13 mouse cellular contexts compared by ENCODE assay signal in the genomic region with DNA sequence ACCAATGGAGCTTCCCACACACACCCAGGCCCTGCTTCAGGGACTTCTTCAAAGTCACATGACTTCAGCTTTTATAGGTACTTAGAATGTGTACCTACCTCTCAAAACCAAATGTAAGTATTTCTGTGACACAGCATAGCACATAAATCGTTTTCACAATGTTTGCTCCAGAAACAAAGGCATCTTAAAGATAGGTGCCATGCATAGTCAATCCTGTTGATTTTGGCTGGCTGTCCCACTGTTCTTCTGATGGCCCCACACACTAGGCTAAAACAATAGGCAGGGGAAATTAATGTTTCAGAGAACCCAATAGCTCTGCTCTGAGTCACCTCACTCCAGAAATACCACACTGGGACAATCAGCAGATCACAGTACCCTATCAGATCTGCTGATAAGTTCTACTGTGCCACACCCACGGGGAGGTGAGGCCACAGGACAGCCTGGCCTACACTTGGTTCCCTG. TPM values are rescaled to one million over a fixed set of nuclear protein-coding genes. Genes with fewer than 3 reads are reported as not detected.
DNase-seq lines count a peak whose midpoint lies in the region; ATAC-seq lines count a peak whose summit lies in the region.
"Had no signal": no experiment of that assay in that cellular context is flagged by ENCODE, and none has a peak within 500 bp of the region (broad histone marks: within the 10 kb centered on the region; RNA-seq: fewer than 3 reads in every experiment).

No protein-coding gene starts in this region.

- no peaks in the 10 kb centered on the region for H3K9me3 ChIP-seq in lung, embryonic 16.5 days (ENCODE audit: control insufficient read depth, low read length)
- H3K9me3 ChIP-seq: heart, embryonic 10.5 days; hindbrain, embryonic 10.5 days; liver, embryonic 12.5 days had no signal

- no peaks in the 10 kb centered on the region for H3K27me3 ChIP-seq in lung, embryonic 16.5 days (ENCODE audit: control insufficient read depth, insufficient read depth, low read depth, low read length)
- H3K27me3 ChIP-seq: liver, embryonic 12.5 days had no signal

- peak; percentile 37 to 72 for DNase-seq in adrenal gland, adult (ENCODE audit: inconsistent age in 2 of 2, low spot score in 1 of 2)
- no peak for DNase-seq in adrenal gland, postnatal 10 days
- DNase-seq in urinary bladder, postnatal 14 days (ENCODE audit: low spot score) = peak; percentile 45
- DNase-seq in urinary bladder, adult 2 months (ENCODE audit: low spot score) = no peak
- DNase-seq in left cerebral cortex, adult 18-20 months (ENCODE audit: low spot score in 2 of 2) = no peak
- no peak for DNase-seq in cerebellum, postnatal 4 days (ENCODE audit: low spot score in 2 of 2)
- DNase-seq in gastrocnemius, postnatal 4 days (ENCODE audit: low spot score in 2 of 2) = no peak
- DNase-seq: kidney, adult 2 months had no signal

- no peak overlapping the region for H3K4me2 ChIP-seq in lung, embryonic 16.5 days (ENCODE audit: low read depth, low read length)
- H3K4me2 ChIP-seq: liver, embryonic 12.5 days; midbrain, embryonic 11.5 days had no signal

- H3K4me1 ChIP-seq in lung, embryonic 16.5 days (replicated peaks; ENCODE audit: control insufficient read depth, insufficient read depth, low read length) = peaks cover 9% of the 10 kb centered on the region; the same call in 1 of the 2 replicates
- H3K4me1 ChIP-seq: hindbrain, embryonic 10.5 days had no signal

- peak; percentile 94 for ATAC-seq in lung, embryonic 16.5 days (ENCODE audit: low read depth)
- ATAC-seq: liver, embryonic 12.5 days had no signal

- peak overlapping the region; percentile 50; the same call in 1 of the 2 replicates for H3K27ac ChIP-seq in lung, embryonic 16.5 days (ENCODE audit: low read length)
- H3K27ac ChIP-seq: heart, embryonic 10.5 days; hindbrain, embryonic 10.5 days; liver, embryonic 12.5 days had no signal

- no peak overlapping the region for H3K9ac ChIP-seq in lung, embryonic 16.5 days (ENCODE audit: low read length)
- H3K9ac ChIP-seq: liver, embryonic 12.5 days had no signal

- 48% methylated on average over 2 of the region's 2 CpGs for WGBS in lung, embryonic 16.5 days

- H3K36me3 ChIP-seq in lung, embryonic 16.5 days (ENCODE audit: control insufficient read depth, insufficient read depth, low read length) = peaks cover 2% of the 10 kb centered on the region; the same call in 1 of the 2 replicates
- H3K36me3 ChIP-seq: heart, embryonic 10.5 days had no signal

- H3K4me3 ChIP-seq in lung, embryonic 16.5 days (ENCODE audit: low read length) = no peak overlapping the region
- H3K4me3 ChIP-seq: heart, embryonic 10.5 days; hindbrain, embryonic 10.5 days; liver, embryonic 12.5 days had no signal

RNA-seq across cellular contexts. Expression of a gene that starts 12.3 kb away (rescaled TPM):
- 10 to 100 TPM; 43.6 to 59.3 TPM for total RNA-seq in adrenal gland, postnatal 10 days (2021)
- 128 and 170 TPM in 2 replicates for polyA plus RNA-seq in urinary bladder, adult 2 months (2012; rRNA removed)
- polyA plus RNA-seq in lung, embryonic 16.5 days (2015; fragmentation: Nextera tagmentation; extraction: Ambion mirVana) = 65.1 and 80.4 TPM in 2 replicates
- 100 to 1,000 TPM; 208 to 216 TPM for total RNA-seq in left cerebral cortex, adult 18-20 months (2021)
- total RNA-seq in gastrocnemius, postnatal 4 days (2021) = 10 to 100 TPM; 59.3 to 70.1 TPM

Comparison
In these comparisons a context has a peak if more than half of its experiments do, and no peak if none do; other contexts are left out.
1. DNase-seq: peak in adrenal gland, adult (2 of 2) and urinary bladder, postnatal 14 days (single experiment); none in adrenal gland, postnatal 10 days (single experiment), urinary bladder, adult 2 months (single experiment), left cerebral cortex, adult 18-20 months (0 of 2), cerebellum, postnatal 4 days (0 of 2) and gastrocnemius, postnatal 4 days (0 of 2).